Mouse (Mus musculus) thymus, postnatal 0 days (tissue): ENCODE results near the gene Ninj2. TPM values are rescaled to one million over a fixed set of nuclear protein-coding genes. Genes with fewer than 3 reads are reported as not detected.

Experiments used
- DNase-seq: peaks from one replicate; pipeline ENCODE4 v3.0.0-alpha.2; 2015; ENCODE audit warnings: low spot score
- polyA plus RNA-seq: library from polyadenylated mRNA; unstranded; fragments of >200 nt; fragmentation: Nextera tagmentation; extraction: Ambion mirVana; gene quantifications from 2 replicates; pipeline ENCODE4 v1.2.1, GENCODE M21; 2015

Ninj2 gene
- polyA plus RNA-seq, 1 experiment from 2014 or later, result 0.51 TPM

DNA sequence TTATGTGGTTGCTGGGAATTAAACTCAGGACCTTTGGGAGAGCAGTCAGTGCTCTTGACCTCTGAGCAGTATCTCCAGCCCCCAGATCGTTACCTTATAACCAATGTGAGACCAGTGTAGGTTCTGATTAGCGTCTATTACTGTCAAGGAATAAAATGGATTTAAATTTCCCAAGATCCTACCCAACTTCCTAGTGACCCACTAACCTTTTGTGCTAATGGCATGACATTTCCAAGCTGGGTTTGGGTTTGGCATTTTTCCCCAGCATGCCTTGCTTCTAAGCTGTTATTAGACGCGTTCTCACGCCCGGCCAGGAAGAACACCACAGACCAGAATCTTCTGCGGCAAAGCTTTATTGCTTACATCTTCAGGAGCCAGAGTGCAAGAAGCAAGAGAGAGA is 34.2 kb downstream of the Ninj2 start:
- DNase-seq, result no peak

DNA sequence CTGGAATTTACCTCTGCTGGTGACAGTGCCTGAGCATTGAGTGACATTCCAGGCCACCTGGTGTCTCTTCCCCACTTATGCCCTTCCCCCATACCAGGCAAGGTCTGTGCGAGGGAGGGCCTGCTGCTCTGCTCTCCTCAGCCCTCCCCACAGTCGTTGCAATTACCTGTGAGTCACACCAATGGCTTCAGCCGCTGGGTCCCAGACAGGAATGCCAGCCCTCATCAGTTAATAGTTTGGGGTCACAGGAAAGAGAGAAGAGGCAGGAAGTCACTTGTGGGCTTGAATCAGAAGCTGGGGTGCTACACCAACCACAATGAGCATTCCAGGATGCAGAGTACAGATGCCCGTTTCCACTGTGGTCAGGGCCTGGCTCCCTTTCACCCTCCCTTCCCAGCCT is 41.6 kb downstream of the Ninj2 start:
- DNase-seq, result no peak

DNA sequence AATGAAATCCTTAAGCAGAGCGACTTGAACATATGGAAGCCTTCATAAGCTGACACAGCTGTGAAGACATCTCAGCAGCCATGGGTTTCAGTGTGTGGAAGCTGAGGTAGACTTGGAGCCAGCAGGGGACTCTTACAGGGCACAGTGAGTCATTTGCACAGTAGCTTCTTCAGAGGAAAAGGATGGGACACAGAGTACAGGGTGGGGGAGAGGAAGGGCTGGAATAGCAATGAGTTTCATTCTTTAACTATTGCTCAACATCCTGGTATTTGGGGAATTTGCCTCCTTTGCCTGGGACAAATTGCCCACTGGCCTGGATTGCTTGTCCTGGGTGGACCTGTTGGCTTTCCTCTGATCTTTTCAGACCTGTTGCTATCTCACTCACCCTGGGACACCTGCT is 52.3 kb downstream of the Ninj2 start:
- no peak for DNase-seq

DNA sequence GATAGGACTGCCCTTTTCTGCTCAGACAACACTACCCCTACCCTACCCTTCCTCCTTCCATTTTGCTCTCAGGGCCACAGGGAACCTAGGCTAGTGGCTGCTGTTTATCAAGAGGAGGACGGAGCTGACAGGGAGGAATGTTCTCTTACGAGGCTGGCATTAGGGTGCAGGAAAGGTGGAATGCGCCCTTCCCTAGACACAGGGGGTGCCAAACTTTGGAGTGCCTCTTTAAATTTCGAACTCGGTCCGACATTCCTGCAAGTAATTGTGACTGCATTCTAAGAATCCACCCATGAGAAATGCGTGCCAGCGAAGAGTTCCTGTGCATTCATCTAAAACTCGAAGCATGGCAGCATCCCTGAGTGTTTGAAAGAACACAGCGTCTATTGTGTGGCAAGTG is 53.5 kb downstream of the Ninj2 start:
- no peak for DNase-seq

DNA sequence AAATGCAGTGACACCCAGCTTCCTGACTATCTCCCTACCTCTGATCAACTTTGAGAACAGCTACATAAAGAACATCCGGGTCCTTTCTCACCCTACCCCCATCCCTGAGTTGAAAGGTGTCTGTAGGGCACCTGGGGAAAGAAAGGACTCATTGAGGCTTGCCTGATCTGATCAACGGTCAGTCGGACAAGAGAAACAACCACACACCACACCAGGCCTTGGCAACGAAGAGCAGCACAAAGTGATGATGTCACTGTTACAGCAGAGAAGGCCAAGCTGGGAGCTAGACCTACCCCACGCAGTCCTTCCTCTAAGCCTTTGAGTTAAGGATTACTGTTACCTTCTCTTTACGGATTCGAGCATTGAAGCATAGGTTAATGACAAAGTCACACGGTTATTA is 54.3 kb downstream of the Ninj2 start:
- no peak for DNase-seq

DNA sequence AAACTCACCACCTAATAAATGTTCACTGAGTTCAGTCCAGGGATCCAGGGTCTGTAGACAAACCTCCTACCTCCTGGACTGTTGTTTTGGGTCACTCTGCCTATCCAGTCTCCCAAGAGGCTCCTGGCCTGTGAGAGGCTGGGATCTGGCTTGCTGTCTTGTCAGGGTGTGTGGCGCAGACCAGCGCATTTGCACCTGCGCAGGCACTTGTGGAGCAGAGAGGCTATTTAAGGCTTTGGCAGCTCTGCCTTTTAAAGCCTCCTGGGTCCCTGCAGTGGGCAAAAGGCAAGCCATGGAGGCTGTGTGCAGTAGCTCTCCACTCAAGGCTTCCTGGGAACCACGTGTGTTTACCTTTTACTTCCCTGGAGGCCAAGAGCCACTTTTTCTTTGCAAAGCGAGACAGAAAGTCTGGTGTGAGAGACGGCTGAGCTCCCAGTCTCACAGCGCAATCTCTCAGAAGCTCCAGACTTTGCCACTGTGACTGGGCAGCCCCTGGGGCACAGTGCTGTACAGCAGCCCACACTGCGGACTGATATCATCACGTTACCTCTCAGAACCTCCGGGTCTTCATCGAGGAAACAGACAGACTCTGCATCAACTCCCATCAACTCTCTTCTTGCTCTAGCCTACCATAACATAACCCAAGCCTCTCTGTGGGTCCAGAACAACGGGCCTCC is 55.7 kb downstream of the Ninj2 start:
- no peak for DNase-seq

DNA sequence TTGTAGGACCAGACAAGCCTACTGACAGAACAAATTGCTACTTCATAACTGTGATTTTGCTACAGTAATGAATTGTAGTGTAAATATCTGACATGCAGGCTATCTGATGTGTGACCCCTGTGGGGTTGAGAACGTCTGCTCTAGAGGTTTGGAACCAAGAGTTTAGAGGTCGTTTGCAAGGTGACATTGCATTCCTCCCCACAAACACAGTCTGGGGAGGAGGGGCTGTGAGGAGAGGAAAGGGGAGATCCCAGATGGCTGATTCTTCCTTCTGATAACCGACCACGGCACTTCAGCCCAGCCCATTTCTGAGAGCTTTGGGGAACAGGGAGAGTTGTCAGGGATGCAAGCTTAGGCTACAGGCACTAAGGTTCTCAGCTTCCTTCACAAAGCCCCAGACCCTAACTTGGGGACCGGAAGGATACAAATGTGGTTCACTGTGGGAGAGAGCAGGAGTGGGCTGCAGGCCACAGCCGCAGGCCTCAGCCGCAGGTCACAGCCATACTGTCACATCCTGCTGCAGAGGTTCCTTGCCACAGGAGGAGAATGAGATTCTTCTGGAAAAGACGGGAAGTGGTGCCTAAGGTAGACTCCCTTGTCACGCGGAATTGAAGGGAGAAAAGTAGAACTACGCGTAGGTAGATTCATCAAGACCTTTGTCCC is 56.4 kb downstream of the Ninj2 start:
- DNase-seq, result peak; percentile 38

DNA sequence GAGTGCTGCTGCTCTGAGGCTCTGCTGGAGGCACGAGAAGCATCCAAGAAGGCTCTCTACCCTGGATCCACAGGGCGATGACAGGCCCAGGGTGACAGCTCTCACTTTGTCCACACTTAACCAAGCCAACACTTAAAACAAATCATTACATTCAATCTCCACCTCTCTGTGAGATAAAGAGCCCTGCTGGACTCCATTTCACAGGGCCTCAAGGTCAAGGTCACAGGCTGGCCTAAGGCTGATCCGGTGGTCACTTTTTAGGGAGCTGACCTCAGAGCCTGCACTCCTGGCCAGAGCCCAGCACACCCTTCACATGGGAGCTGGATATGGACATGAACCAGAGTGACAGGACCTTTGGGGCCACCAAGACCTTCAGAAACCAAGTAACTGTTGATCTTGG is 57.1 kb downstream of the Ninj2 start:
- no peak for DNase-seq

DNA sequence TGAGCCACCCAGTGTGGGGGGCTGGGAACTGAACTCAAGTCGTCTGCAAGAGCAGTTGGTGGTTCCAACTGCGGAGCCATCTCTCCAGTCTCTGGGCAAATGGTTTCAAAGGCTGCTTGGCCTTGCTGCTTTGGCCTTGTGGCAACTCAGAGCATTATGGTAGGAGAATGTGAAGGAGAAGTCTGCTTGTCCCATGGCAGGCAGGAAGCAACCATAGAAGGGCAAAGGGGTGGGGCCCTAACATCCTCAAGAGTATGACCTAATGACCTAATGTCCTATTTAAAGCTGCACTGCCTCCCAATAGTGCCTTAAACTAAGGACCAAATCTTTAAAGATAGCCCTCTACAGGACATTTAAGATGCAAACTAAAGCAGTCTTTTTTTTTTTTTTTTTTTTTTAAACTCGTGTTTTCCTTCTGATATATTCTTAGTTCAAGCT is 58.5 kb downstream of the Ninj2 start:
- DNase-seq, result no peak

DNA sequence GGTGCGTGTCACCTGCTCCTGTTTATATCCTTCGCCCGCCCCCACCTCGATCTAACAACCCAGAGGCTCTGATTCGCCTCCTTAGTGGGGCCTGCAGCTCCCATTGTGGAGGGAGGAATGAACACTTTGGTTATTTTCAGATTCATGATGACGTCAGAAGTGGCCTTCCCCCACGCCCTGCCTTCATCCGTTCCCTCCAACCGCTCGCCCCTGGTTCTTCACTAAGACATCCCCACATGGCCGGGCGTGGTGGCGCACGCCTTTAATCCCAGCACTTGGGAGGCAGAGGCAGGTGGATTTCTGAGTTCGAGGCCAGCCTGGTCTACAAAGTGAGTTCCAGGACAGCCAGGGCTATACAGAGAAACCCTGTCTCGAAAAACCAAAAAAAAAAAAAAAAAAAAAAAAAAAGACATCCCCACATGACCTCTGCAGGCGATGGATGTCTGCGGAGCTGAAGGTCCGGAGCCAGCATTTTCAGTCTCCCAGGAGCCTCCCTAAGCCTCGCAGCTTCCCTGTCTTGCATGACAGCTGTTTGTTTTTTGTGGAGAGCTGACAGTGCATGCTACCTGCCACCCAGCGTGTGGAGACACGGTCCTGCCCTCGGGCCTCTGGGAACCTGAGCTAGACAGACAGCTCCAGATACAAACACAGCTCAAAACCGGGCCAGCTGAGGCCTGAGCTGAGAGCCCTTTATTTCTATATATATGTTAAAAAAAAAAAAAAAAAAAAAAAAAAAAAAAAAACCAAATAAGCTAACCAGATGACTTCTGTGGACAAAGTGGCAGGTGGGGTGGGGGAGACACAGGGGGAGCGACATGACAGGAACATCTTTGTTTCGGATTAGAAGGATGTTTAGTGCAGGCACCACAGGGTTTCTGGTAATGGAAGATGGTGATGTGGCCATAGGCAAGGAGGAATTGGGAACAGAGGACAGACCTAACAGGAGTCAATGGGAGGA is 59.9 kb downstream of the Ninj2 start:
- DNase-seq, result no peak

DNA sequence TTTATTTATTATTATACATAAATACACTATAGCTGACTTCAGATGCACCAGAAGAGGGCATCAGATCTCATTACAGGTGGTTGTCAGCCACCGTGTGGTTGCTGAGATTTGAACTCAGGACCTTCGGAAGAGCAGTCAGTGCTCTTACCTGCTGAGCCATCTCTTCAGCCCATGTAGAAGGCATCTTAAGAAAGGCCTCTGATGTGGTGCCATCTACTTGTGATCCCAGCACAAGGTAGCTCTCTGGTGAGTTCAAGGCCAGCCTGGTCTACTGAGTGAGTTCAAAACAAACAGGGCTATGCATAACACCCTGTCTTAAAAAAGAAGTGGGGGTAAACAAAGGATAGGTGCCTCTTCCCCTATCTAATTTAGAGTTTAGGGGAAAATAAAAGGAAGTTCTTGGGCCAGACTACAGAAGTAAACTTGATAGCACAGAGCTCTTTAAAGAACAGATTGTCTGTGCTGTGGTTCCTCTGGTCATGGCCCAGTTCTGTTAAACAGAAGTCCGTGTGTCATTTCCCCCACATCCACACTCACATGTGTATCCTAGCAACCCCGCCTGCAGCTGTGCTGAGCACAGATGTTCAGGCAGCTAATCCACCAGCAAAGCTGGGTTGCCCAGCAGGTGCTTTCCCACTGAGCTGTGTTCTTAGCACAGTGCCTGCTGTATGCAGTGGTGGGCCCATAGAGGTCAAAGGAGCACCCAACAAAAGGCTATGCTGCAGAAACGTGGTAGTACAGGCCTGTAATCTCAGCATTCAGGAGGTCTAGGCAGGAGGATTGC is 61.6 kb downstream of the Ninj2 start:
- peak; percentile 87 for DNase-seq

DNA sequence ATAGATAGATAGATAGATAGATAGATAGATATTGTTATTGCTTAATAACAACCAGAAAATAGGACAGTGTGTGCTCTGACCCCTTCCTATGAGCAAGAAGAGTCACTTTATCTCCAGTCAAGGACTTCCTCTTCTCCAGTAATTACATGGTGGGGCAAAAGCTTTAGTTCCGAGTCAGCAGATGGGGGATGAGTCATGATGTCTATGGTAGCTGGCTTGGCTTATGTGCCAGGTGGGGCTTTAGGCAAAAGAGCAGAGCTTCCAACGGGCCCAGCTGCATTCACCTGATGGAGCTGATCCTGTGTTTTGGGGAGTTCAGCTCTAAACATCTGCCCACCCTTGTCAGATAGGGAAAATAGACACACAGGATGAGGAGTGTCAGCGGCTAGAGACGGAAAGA is 62.4 kb downstream of the Ninj2 start:
- peak; percentile 33 for DNase-seq

DNA sequence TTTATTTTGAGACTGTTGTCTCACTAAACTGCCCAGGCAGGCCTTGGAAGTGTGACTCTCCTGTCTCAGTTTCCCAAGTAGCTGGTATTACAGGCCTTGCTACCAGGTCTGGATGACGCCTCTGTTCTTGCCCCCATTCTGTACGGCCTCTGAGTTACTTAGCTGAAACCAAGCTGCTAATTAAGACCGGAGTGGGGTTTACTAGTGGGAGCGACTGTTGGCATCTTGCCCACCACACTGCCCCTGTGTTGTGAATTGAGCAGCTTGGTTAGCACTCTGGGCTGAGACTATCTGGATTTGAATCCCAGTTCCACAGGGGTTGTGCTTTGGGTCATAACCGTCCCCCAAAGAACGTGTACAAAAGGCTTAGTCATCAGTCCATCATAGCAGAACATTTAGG is 64.3 kb downstream of the Ninj2 start:
- no peak for DNase-seq

DNA sequence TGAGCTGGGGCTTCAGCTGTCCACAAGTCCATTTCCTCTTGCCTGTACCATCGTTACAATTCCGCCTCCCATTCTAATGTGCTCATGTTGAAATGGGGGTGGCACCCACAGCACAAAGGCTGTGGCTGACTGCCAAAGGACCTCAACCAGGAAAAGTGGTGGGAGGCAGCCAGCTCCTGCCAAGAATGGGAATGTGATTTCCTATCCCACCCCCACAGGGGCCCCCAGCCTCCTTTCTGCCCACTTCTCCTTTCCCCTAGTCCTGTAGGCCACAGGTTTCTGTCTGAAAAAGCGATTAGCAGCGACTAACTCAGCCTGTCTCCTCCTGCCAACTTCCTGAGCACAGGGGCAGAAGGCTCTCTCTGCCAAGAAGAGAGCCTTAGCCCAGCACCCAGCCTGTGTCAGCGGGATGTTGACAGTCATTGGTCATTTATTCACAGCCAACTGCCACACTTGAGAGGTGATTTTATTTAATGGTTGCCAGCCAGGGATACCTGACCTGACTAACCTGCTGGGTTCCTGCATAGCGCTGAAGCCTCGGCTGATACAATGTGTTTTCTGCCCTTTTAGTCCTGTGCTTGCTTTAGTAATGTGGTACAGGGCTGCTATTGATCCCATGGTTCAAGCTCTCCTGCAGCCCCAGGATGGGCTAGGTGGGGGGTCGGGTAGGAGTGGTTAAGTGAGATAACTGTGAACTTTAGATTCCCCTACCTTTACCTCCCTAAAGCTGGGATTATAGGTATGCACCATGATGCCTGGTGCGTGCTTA is 66.2 kb downstream of the Ninj2 start:
- no peak for DNase-seq

DNA sequence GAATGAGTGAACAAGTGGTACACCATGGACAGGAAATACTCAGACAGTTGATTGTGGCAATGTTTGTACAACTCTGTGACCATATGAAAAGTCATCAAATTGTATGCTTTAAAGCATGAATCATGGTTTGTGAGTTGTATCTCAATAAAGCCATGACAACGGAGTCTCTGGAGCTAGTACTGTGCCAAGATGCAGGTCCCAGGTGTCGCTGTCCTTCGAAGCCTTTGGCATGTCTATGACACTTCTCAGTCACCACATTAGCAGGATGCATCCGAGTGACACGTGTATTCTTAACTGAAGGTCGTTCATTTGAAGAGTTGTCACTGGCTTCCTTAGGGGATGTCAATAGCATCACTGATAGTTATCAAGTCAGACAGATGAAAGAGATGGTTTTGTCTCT is 69.8 kb downstream of the Ninj2 start:
- peak; percentile 26 for DNase-seq

DNA sequence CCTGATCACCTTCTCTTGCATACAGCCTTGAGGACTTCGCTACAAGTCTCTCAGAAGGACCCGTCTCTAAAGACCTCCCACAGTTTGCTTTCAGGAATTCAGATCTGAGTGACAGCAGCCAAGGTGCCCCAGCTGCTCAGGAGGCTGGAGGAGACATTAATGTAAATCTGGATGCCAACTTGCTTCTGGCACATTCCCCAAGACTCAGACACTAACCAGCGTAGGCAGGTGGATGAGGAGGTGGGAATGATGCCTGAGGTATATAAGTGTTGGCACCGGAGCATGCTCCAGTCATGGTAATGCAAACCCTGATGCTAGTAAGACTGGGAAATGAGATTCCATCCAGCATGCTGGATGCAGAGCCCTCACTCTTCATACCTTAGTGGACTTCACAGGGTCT is 71.6 kb downstream of the Ninj2 start:
- DNase-seq, result no peak

DNA sequence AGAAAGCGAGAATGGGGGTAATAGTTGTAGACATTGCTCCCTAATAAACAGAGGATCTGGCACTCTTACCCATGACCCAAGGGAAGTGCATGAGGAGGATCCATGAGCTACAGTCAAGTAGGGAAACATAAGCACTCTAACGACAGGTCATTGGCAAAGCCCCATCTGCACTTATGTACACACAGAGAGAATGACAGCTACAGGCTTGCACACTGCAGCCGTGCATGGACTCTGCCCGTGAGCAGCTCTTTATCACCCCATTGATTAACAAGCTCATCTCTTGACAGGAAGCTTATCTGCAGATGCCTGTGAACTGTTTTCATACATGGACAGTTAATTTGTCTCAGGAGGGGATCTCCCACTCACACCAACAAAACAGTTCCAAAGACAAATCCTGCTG is 74.4 kb downstream of the Ninj2 start:
- DNase-seq, result no peak

DNA sequence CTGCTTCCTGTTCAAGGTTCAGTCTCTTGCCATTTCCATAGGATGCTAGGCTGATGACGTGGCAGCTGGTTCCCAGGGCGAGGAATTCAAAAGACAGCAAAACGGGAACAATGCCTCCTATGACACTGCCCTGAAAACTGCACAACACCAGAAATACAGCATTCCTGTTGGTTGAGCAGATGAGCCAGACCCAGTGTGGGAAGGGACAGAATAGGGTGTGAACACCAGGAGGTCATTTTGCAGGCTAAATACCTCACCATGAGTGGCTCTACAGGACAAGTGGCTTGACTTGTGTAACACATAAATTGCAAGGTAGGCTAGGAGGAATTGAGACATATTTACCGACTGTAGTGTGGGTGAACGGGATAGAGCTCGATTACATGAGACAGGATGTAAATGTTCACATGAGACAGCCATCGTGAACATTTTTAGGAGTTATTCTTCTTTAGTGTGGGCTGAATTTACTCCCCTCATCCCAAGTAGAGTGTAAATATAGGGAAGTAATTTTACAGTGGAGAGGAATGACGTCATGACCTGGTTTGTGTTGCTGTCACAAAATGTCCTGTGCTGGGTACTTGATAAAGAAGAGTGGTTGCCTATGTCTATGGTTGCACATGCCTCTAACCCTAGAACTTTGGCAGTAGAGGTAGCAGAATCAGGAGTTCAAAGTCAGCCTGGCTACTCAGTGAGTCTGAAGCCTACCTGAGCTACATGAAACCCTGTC is 79.3 kb downstream of the Ninj2 start:
- no peak for DNase-seq

DNA sequence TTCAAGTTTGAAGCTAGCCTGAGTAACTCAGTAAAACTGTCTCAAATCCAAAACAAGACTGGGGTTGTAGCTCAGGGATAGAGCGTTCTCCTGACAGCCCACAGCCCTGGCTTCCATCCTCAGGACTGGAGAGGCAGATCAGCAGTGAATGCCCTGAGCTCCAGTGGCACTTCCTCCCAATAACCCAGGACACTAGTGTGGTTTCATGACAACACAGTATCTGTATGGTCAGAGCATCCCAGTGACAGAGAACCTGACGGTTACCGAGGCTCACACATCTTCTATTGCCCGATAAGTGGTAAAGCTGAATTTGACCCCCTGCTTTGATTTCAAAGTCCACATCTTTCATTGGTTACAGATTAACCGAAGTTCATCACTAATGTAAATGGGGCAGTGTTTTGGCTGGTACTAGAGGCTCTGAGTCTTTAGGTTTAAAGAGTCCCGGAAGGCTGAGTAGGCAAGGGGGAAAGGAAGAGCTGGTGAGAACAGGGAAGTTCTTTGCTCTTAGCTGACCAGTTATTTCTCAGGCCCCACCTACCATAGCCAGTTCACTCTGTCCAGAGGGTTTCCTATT is 81.0 kb downstream of the Ninj2 start:
- DNase-seq, result no peak
